Mouse (Mus musculus) retina, postnatal 1 day (tissue): ENCODE measurements around the gene Olfr992.
"Not testable (repeated sequence)": the region's sequence is repeated elsewhere in the genome, so short reads cannot be mapped to it uniquely, and the experiment has no call there.

ENCODE experiments used
- DNase-seq: peaks from one replicate; pipeline ENCODE4 v3.0.0-alpha.2; 2012

The Olfr992 gene

DNA sequence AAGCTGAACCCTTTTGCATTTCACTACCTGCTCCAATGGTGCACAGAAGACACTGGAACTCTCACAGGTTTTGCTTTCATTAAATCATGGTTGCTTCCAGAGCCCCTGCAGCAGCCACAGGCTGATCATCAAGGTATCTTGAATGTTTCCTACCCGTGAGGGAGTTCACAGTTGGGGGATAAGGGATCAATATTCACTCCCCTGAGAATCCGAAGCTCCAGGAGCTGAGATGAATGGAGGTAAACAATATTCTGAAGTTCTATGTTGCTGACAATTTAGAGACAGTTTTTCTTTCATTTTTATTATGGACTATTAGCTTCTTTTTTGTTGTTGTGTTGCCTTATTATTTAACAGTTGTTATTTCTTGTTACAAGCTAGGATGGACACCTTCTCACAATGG is at the start of gene Olfr992:
Gene Olfr992, minus strand, starts transcription at position 101 of the 400 bp plus-strand sequence.
- no peak for DNase-seq

GRCm38 (mm10) chr2:85443539-85443938 is 34.3 kb upstream of the Olfr992 start, which contains the start of gene Olfr995:
TSS of gene Olfr995 (minus strand) at chr2:85443639.
- no peak for DNase-seq

- no peak for DNase-seq
These were observed 33.3 kb upstream of the Olfr992 start for GRCm38 (mm10) chr2:85442546-85442945.

- DNase-seq, result no peak
These were observed 27.1 kb upstream of the Olfr992 start, which contains the start of gene Olfr994 for GRCm38 (mm10) chr2:85436351-85436750. TSS of gene Olfr994 (minus strand) at chr2:85436451.

- DNase-seq, result no peak
These were observed 16.6 kb upstream of the Olfr992 start for GRCm38 (mm10) chr2:85425893-85426292.

DNA sequence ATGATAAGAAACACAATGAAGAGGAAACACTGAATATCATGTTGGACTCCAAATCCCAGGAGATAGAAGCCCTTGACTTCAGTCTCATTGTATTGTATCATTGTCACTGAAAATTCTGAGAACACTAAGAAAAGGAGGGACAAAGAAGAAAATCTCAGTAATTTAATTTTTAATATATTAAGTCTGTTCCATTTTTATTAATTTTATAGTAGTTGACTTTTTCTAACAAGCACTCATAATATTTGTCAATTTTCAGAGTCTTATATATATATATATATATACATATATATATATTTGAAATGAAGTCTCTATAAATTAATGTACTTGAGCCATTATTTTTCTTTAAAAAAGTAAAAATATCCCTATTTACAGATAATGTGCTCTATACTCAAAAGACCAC is 5.5 kb upstream of the Olfr992 start, which contains the start of gene Olfr993:
Gene Olfr993, minus strand, starts transcription at position 101 of the 400 bp plus-strand sequence.
- DNase-seq, result no peak

DNA sequence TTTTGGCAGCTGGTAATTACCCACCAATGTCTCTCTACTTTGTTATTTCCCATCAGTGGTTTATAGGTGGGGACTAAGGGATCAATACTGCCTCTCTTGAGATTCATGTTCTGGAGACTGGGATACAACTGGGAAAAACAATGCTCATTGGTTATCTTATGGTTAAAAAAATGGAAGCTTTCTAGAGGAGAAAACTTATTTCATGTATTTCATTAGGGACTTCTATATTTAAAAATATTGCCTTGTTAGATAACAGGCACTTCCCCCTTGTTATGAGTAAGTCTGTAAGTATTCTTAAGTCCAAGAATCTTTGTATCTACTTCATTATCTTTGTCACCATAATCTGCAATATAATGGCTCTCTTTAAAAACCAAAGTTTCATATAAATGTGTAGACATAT is 46.1 kb downstream of the Olfr992 start, which contains the start of gene Olfr988:
Gene Olfr988, minus strand, starts transcription at position 101 of the 400 bp plus-strand sequence.
- not testable (repeated sequence) for DNase-seq
